Mouse (Mus musculus) liver, postnatal 0 days (tissue): Measurements from ENCODE around the gene Mical3.

ENCODE experiments used
- CTCF ChIP-seq: sonication (generic); IDR thresholded peaks from 2 replicates; pipeline ENCODE4 v1.5.1; 2016; ENCODE audit warnings: antibody characterized with exemption, low read depth
- EP300 ChIP-seq: IDR thresholded peaks from 2 replicates; pipeline ENCODE4 v1.6.1; 2016; ENCODE audit warnings: antibody characterized with exemption, low read depth, mild to moderate bottlenecking

DNA sequence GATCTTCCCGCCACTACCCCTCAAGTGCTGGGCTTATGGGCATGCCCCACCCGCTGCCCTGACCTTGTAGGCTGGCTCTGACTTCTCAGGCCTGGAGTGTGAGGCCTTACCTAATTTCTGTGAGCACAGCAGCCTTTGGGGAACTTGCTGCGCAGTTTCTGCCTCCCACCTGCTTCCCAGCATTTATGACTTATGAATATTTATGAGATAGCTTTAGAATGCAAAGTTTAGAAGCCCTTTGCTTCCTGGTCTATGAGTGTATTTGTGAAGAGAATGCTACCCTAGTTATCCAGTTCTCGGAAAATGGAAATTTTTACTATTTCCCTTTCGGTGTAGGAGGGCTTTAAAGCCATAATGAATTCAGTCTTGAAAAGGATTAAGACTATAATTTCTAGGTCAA is 2.1 kb downstream of the Mical3 start:
- TF ChIP-seq CTCF (no peak), EP300 (no peak)
